Mouse (Mus musculus) neural tube, embryonic 13.5 days (tissue): Measurements from ENCODE around the gene Gcm1. TPM values are rescaled to one million over a fixed set of nuclear protein-coding genes. Genes with fewer than 3 reads are reported as not detected.

Experiments used
- ATAC-seq: fragments of 200-750 bp; cut with Nextera tagmentation; 2 replicates; pipeline ENCODE4 v1.8.0; 2017; ENCODE audit warnings: low read depth, mild to moderate bottlenecking, moderate TSS enrichment, moderate library complexity
- H3K27ac ChIP-seq: fragments of 300-500 bp; sonication (generic); replicated peaks from 2 replicates; pipeline ENCODE4 v1.5.1; 2015; ENCODE audit warnings: moderate library complexity, mild to moderate bottlenecking, inconsistent platforms
- H3K27me3 ChIP-seq: fragments of 300-500 bp; sonication (generic); 2 replicates; pipeline ENCODE4 v1.6.1; 2015; ENCODE audit warnings: mild to moderate bottlenecking, inconsistent platforms
- H3K36me3 ChIP-seq: fragments of 300-500 bp; sonication (generic); 2 replicates; pipeline ENCODE4 v1.6.1; 2015; ENCODE audit warnings: mild to moderate bottlenecking, inconsistent platforms
- H3K4me1 ChIP-seq: fragments of 300-500 bp; sonication (generic); replicated peaks from 2 replicates; pipeline ENCODE4 v1.6.1; 2015; ENCODE audit warnings: inconsistent platforms
- H3K4me2 ChIP-seq: fragments of 300-500 bp; sonication (generic); 2 replicates; pipeline ENCODE4 v1.6.1; 2015; ENCODE audit warnings: inconsistent platforms, mild to moderate bottlenecking, moderate library complexity
- H3K4me3 ChIP-seq: fragments of 300-500 bp; sonication (generic); 2 replicates; pipeline ENCODE4 v1.5.1; 2015; ENCODE audit warnings: mild to moderate bottlenecking, inconsistent platforms
- H3K9ac ChIP-seq: fragments of 300-500 bp; sonication (generic); 2 replicates; pipeline ENCODE4 v1.6.1; 2015; ENCODE audit warnings: moderate library complexity, mild to moderate bottlenecking, inconsistent platforms
- H3K9me3 ChIP-seq: fragments of 300-500 bp; sonication (generic); 2 replicates; pipeline ENCODE4 v1.6.1; 2016; ENCODE audit warnings: inconsistent platforms
- WGBS: fragments of 180-500 bp; shearing (Covaris S2); methylation state at CpG from one replicate; pipeline ENCODE4 v1.1.7; 2015; 5-methylcytosine and 5-hydroxymethylcytosine counted together
- polyA plus RNA-seq: library from polyadenylated mRNA; unstranded; fragments of >200 nt; fragmentation: Nextera tagmentation; extraction: Ambion mirVana; gene quantifications from 2 replicates; pipeline ENCODE4 v1.2.1, GENCODE M21; 2015

Gene Gcm1
- polyA plus RNA-seq, 1 experiment from 2014 or later, result not detected

DNA sequence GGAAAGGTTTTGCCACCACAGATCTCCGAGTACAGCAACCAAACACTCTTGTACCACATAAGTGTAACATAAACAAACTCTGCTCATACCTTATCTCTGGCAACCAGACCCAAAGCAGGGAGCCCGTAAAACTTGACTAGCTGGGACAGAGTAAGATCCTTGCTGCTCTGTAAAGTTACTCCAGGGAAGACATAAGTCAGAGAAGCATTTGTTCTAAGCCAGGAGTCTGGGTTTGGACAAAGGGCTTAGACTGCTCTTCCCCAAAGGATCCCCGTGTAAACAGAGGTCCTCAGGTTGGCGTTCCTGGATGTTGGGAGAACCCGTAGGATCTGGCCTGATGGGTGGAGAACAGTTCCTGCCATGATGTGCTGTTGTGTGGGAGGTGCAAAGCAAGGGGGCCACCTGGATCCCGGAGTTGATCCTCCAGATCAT, 53.8 kb downstream of the Gcm1 start:
- ATAC-seq, result no peak
- 88% methylated on average over 6 of the region's 6 CpGs for WGBS

DNA sequence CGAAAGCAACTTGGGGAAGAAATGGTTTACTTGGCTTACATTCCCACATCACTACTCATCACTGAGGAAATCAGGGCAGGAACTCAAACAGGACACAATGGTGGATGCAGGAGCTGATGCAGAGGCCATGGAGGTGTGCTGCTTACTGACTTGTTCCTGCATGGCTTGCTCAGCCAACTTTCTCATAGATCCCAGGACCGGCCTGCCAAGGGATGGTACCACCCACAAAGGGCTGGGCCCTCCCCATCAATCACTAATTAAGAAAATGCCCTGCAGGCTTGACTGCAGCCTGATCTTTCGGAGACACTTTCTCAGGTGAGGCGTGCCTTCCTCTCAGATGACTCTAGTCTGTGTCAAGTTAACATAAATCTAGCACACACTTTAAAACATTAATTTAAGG, 55.1 kb downstream of the Gcm1 start:
- no peak for ATAC-seq
- H3K27ac ChIP-seq, result no peak overlapping the region
- H3K4me2 ChIP-seq, result peak overlapping the region; percentile 91
- no peaks in the 10 kb centered on the region for H3K9me3 ChIP-seq
- H3K4me1 ChIP-seq, result peaks cover 29% of the 10 kb centered on the region
- no peaks in the 10 kb centered on the region for H3K27me3 ChIP-seq
- WGBS, result 75% methylated on average over 4 of the region's 4 CpGs
- no peak overlapping the region for H3K9ac ChIP-seq
- 0 out of 2 replicates have a peak, but pooled peaks cover 5% of the 10 kb centered on the region for H3K36me3 ChIP-seq
- H3K4me3 ChIP-seq, result 0 out of 2 replicates have a peak overlapping the region, but pooled peaks have one; percentile 73

More for the DNA sequence above, 53.8 kb downstream of the Gcm1 start:
- Histone ChIP-seq H3K27ac (no peak overlapping the region), H3K36me3 (peaks cover 16% of the 10 kb centered on the region), H3K27me3 (no peaks in the 10 kb centered on the region), H3K4me1 (peaks cover 29% of the 10 kb centered on the region), H3K4me2 (no peak overlapping the region), H3K9ac (no peak overlapping the region), H3K4me3 (no peak overlapping the region), H3K9me3 (no peaks in the 10 kb centered on the region)

DNA sequence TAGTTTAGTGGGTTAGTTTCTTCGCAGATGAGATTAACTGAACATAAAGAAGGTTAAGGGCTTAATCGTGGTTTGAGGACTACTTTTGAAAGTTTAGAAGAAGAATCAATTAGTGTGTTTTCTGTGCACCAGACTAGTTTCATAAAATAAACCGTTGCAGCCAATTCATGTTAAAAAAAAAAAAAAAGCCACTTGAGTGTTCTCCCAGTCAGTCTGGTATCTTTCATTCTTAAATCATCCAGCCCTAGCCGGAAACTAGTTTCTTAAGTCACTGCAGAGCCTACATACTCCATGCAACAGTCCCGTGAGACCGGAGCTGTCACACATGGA, 55.8 kb downstream of the Gcm1 start:
- Histone ChIP-seq H3K4me1 (peaks cover 29% of the 10 kb centered on the region), H3K27ac (peak overlapping the region; percentile 95), H3K36me3 (0 out of 2 replicates have a peak, but pooled peaks cover 2% of the 10 kb centered on the region), H3K4me3 (peak overlapping the region; percentile 73), H3K9me3 (no peaks in the 10 kb centered on the region), H3K27me3 (no peaks in the 10 kb centered on the region), H3K4me2 (peak overlapping the region; percentile 91), H3K9ac (peak overlapping the region; percentile 87)
- 26% methylated on average over 6 of the region's 6 CpGs for WGBS
- no peak for ATAC-seq

DNA sequence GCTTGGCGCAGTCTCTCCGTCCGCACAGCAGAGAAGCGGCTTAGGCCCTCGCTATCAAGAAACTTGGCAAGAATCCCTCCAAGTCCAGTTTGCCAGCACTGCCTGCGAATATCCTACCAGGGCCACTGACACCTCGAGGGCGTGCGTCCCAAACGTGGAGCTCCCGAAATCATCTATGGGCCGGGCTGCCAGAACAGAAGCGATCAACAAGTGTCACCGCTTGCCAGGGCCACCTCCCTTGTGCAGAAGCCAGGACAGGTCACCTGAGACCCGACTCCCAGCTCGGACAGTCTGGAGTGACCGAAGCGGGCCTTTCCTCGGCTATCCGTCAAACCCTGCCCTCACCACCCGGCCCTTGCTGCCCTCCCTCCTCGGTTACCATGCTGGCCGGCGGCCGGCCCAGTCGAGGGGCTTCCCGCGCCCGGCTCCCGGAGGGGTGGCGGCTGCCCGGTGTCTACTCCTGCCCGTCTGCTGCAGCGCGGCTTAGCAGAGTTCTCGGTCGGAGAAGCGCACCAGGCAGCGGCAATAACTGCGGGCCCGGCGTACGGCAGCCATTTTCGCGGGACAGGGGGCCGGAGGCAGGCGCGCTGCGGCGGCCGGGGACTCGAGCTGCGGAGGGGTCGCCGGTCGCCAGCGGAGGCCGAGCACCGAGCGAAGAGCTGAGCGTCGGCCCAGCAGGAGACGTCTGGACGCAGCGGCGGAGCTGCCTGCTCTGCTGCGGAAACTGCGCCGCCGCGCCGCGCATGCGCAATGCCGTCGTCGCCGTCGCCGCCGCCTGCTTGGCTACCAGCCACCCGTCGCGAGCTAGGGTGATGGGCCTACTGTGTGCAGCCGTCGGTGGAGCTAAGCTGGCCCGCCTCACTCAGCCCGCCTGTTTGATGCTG, 56.4 kb downstream of the Gcm1 start:
- peak; percentile 87 for ATAC-seq
- under 1% methylated on average over 88 of the region's 88 CpGs for WGBS
- no peaks in the 10 kb centered on the region for H3K9me3 ChIP-seq

DNA sequence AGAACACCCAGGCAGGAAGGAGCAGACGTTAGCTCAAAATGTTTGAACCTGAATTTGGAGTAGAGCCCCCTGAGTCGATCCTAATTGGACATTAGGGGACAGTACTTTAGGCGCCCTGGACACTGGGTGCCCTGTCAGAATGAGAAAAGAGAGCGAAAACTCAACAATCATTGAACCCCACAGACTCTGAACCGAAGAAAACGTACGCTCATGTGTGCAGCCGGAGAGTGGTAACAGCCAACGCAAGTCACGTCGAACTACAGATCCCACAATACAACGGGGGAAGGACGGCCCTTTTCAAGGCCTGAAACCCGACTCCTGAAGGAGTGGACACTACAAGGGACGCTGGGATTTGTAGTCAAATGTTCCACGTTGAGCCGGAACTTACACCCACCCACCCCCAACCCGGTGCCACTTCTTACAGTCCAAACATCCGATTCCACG, 57.1 kb downstream of the Gcm1 start, which contains the start of the genes Fbxo9 and Ick:
TSS of gene Fbxo9 (minus strand) at position 270 of the 444 bp plus-strand sequence.
TSS of gene Ick (plus strand) at position 397 of the 444 bp plus-strand sequence.
- Histone ChIP-seq H3K27me3 (no peaks in the 10 kb centered on the region), H3K9ac (peak within 1 kb of the TSS; percentile 87), H3K4me3 (peak within 1 kb of the TSS; percentile 73), H3K27ac (peak within 1 kb of the TSS; percentile 95), H3K4me1 (peaks cover 33% of the 10 kb centered on the region), H3K4me2 (peak within 1 kb of the TSS; percentile 91), H3K36me3 (no peaks in the 10 kb centered on the region), H3K9me3 (no peaks in the 10 kb centered on the region)
- under 1% methylated on average over 20 of the region's 20 CpGs for WGBS
- ATAC-seq, result peak; percentile 95

More for the DNA sequence above, 56.4 kb downstream of the Gcm1 start:
- Histone ChIP-seq H3K4me1 (peaks cover 33% of the 10 kb centered on the region), H3K36me3 (no peaks in the 10 kb centered on the region), H3K4me3 (peak overlapping the region; percentile 73), H3K27me3 (no peaks in the 10 kb centered on the region), H3K4me2 (peak overlapping the region; percentile 91), H3K27ac (peak overlapping the region; percentile 95), H3K9ac (peak overlapping the region; percentile 87)

DNA sequence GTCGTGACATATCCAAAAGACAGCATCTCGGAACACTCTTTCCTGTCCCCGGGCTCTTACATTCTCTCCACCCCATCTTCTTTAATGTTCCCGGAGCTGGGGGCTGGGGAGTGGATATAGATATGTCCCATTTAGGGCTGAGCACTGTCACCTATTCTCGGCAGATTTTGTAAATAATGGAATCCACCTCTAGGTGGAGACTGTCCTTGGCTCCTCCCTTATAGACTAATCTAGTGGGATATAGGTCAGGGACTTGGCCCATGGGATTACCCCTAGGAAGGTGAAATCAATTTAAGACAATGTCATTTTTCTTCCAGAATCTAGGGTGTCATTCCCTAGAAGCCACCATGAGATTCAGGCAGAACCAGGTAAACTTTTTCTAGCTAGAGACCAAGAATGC, 57.9 kb downstream of the Gcm1 start:
- no peak overlapping the region for H3K27ac ChIP-seq
- peak overlapping the region; percentile 91 for H3K4me2 ChIP-seq
- H3K9ac ChIP-seq, result no peak overlapping the region
- peaks cover 41% of the 10 kb centered on the region for H3K4me1 ChIP-seq
- peak overlapping the region; percentile 73 for H3K4me3 ChIP-seq
- H3K9me3 ChIP-seq, result no peaks in the 10 kb centered on the region
- no peaks in the 10 kb centered on the region for H3K27me3 ChIP-seq
- ATAC-seq, result no peak
- 51% methylated on average over 5 of the region's 5 CpGs for WGBS
- no peaks in the 10 kb centered on the region for H3K36me3 ChIP-seq

DNA sequence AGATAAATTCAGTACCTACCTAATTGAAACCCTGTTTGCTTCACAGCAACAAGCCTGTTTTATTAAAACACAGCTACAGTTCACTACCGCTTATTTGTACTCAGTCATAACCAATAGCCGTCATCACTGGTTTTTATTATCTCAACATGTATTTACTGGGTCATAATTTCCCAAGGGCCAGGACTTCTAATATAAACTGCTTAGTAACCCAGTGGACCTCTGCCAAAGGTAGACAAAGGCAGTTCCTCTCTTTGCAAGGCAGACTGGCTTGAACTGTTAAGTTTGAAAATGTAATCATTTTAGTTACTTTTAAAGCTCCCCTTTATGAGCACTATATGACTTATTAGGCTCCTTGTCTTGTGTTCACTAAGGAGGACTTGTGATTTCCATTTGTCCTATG, 59.7 kb downstream of the Gcm1 start:
- Histone ChIP-seq H3K4me2 (no peak overlapping the region), H3K4me1 (peaks cover 46% of the 10 kb centered on the region), H3K36me3 (0 out of 2 replicates have a peak, but pooled peaks cover under 1% of the 10 kb centered on the region), H3K9ac (0 out of 2 replicates have a peak overlapping the region, but pooled peaks have one; percentile 26), H3K27ac (no peak overlapping the region), H3K4me3 (no peak overlapping the region), H3K27me3 (no peaks in the 10 kb centered on the region), H3K9me3 (no peaks in the 10 kb centered on the region)
- 86% methylated on average over 2 of the region's 2 CpGs for WGBS
- no peak for ATAC-seq

DNA sequence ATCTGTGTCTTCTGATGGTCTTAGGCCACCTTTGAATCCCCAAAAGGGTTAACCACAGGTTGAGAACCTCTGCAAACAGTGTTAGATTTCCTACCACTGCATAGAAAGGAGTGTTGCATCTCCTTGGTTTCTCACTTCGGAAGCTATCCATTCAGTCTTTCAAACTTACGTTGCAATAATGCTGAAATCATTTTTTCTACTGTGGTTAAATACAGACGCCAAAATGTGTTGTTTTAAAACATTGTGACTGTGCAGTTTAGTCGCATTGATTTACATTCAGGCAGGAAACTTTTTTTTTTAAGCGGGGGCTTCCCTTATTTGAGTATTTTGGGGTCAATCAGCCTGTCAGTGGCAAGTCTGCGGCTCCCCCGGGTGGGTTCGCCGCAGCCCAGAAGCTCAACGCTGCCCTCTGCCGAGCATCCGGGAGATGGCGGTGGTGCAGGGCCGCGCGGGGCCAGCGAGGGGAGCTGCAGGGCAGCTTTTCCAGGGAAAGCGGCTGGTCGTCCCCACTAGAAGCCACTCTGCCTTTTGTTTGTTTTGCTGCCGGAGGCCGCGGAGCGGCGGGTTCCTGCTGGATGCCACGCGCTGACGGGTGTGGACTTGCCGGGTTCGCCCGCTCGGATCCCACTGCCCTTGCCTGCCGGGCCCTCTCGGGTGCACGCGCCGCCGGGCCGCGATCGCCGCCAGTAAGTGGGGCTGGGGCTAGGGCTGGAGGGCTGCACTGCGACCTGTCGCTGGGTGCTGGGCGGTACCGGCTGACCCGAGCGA, 61.2 kb downstream of the Gcm1 start:
- ATAC-seq, result peak; percentile 71
- H3K27ac ChIP-seq, result peak overlapping the region; percentile 98
- 2% methylated on average over 47 of the region's 47 CpGs for WGBS
- no peaks in the 10 kb centered on the region for H3K27me3 ChIP-seq
- H3K4me2 ChIP-seq, result peak overlapping the region; percentile 80
- H3K9me3 ChIP-seq, result no peaks in the 10 kb centered on the region
- H3K4me3 ChIP-seq, result peak overlapping the region; percentile 95
- peaks cover 32% of the 10 kb centered on the region for H3K4me1 ChIP-seq
- 0 out of 2 replicates have a peak, but pooled peaks cover 4% of the 10 kb centered on the region for H3K36me3 ChIP-seq
- peak overlapping the region; percentile 94 for H3K9ac ChIP-seq

DNA sequence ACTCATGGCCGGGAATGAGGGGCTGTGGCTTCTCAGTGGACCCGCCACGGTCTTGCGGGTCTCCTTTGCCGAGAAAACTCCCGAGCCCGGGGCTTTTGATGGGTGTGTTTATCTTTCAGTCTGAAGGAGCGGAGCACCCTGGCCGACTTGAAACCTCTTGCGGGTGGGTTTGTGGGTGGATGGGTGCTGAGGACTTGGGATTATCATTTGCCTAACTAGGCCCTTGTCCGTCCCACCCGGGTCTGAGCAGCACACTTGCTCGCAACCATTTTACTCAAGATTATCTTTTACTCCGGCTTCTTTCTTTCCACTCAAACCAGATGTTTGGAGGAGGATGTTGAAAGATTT, 61.8 kb downstream of the Gcm1 start:
- Histone ChIP-seq H3K4me2 (peak overlapping the region; percentile 80), H3K36me3 (peaks cover 8% of the 10 kb centered on the region; the same call in 1 of the 2 replicates), H3K27ac (peak overlapping the region; percentile 98), H3K9ac (peak overlapping the region; percentile 94), H3K4me1 (peaks cover 32% of the 10 kb centered on the region), H3K4me3 (peak overlapping the region; percentile 95), H3K27me3 (no peaks in the 10 kb centered on the region), H3K9me3 (no peaks in the 10 kb centered on the region)
- peak; percentile 45 for ATAC-seq
- under 1% methylated on average over 14 of the region's 14 CpGs for WGBS
